Mouse (Mus musculus) mouse embryonic stem cell (cell line): ENCODE measurements at regions not wholly inside any gene's neighbourhood (a gene's known extent, or its start where the extent isn't known, plus 50 kb on each side); places are given as distances from the start of the nearest gene placed in this dataset.

Experiments
- in situ Hi-C, 2 experiments: fragments of 300-500 bp; cut with MboI; formaldehyde crosslinking; loops; 1 replicate in 1 of 2; 3 replicates in 1 of 2; pipeline ENCODE4 v1.14.3; 2019 to 2020; ENCODE audit warnings: low sequenced_read_pairs in 2 of 2, low pct_unique_long_range_greater_than_20kb in 1 of 2, mixed read lengths in 1 of 2; ENCODE audit not compliant: unreplicated experiment in 1 of 2

GRCm38 (mm10) chr1:184289733-184290416 lies 255.8 kb upstream of the 1700056E22Rik start:
- in situ Hi-C loops, result no loop called here

- in situ Hi-C loops, result no loop called here
Measured at GRCm38 (mm10) chr1:184281768-184282167, 247.7 kb upstream of the 1700056E22Rik start.

GRCm38 (mm10) chr1:184279263-184279662 lies 245.2 kb upstream of the 1700056E22Rik start:
- in situ Hi-C loops, result no loop called here

- in situ Hi-C loops, result no loop called here
Measured at GRCm38 (mm10) chr1:184277001-184277400, 242.9 kb upstream of the 1700056E22Rik start.

GRCm38 (mm10) chr1:184275877-184276276 lies 241.8 kb upstream of the 1700056E22Rik start:
- in situ Hi-C loops, result no loop called here

GRCm38 (mm10) chr1:184275396-184275795 lies 241.3 kb upstream of the 1700056E22Rik start:
- in situ Hi-C loops, result no loop called here

GRCm38 (mm10) chr1:184274704-184275103 lies 240.6 kb upstream of the 1700056E22Rik start:
- in situ Hi-C loops, result loop anchor here in 1 of 2 experiments (25.0 kb wide), 1 partner anchor 463 kb away; the partner anchor contains the start of gene Hlx

- in situ Hi-C loops, result loop anchor here in 1 of 2 experiments (25.0 kb wide), 1 partner anchor 464 kb away; the partner anchor contains the start of gene Hlx
Measured at GRCm38 (mm10) chr1:184273722-184274121, 239.6 kb upstream of the 1700056E22Rik start.

GRCm38 (mm10) chr1:184271254-184271653 lies 237.2 kb upstream of the 1700056E22Rik start:
- in situ Hi-C loops, result loop anchor here in 1 of 2 experiments (25.0 kb wide), 1 partner anchor 466 kb away; the partner anchor contains the start of gene Hlx

GRCm38 (mm10) chr1:184266051-184266450 lies 231.9 kb upstream of the 1700056E22Rik start:
- in situ Hi-C loops, result loop anchor here (10.0 to 25.0 kb wide), 2 partner anchors 471 to 479 kb away; partner anchors contain the start of gene Hlx (in 1 of the 2)

- in situ Hi-C loops, result loop anchor here (10.0 to 25.0 kb wide), 2 partner anchors 474 to 482 kb away; partner anchors contain the start of gene Hlx (in 1 of the 2)
Measured at GRCm38 (mm10) chr1:184262975-184263374, 228.9 kb upstream of the 1700056E22Rik start.

GRCm38 (mm10) chr1:184261385-184261727 lies 227.3 kb upstream of the 1700056E22Rik start:
- in situ Hi-C loops, result loop anchor here (10.0 to 25.0 kb wide), 2 partner anchors 476 to 483 kb away; partner anchors contain the start of gene Hlx (in 1 of the 2)

- in situ Hi-C loops, result loop anchor here (10.0 to 25.0 kb wide), 2 partner anchors 476 to 484 kb away; partner anchors contain the start of gene Hlx (in 1 of the 2)
Measured at GRCm38 (mm10) chr1:184260722-184261384, 226.8 kb upstream of the 1700056E22Rik start.

GRCm38 (mm10) chr1:184259853-184260252 lies 225.8 kb upstream of the 1700056E22Rik start:
- in situ Hi-C loops, result loop anchor here (10.0 to 25.0 kb wide), 2 partner anchors 477 to 485 kb away; partner anchors contain the start of gene Hlx (in 1 of the 2)

GRCm38 (mm10) chr1:184257356-184257755 lies 223.3 kb upstream of the 1700056E22Rik start:
- in situ Hi-C loops, result loop anchor here in 1 of 2 experiments (25.0 kb wide), 1 partner anchor 480 kb away; the partner anchor contains the start of gene Hlx

- in situ Hi-C loops, result loop anchor here in 1 of 2 experiments (25.0 kb wide), 1 partner anchor 482 kb away; the partner anchor contains the start of gene Hlx
Measured at GRCm38 (mm10) chr1:184254951-184255350, 220.8 kb upstream of the 1700056E22Rik start.

- in situ Hi-C loops, result no loop called here
Measured at GRCm38 (mm10) chr1:184244730-184245488, 210.8 kb upstream of the 1700056E22Rik start.

GRCm38 (mm10) chr1:184244296-184244695 lies 210.2 kb upstream of the 1700056E22Rik start:
- in situ Hi-C loops, result no loop called here
